Mouse (Mus musculus): ENCODE measurements at regions not wholly inside any gene's neighbourhood (a gene's known extent, or its start where the extent isn't known, plus 50 kb on each side); places are given as distances from the start of the nearest gene placed in this dataset.

DNA sequence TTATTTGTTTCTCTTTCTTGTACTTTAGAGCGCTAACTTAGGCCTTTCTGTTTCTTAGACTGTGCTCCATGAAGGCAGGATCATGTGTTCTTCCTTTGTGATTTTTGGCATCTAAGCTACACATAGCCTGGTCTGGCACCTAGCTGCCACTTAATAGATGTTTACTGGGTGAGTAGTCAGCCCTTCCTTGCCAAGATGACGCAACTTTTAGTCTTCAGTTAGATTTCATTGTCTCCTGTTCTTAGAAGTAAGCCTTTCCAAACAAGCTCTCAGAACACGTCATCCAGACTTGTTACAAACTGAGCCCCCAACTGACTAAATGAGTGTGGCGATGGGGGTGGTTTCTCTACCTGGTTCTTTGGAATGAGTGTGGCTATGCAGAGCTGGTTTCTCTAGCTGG, 85.4 kb upstream of the Rapgef5 start:
- no peak for DNase-seq (ENCODE audit: low spot score)

DNA sequence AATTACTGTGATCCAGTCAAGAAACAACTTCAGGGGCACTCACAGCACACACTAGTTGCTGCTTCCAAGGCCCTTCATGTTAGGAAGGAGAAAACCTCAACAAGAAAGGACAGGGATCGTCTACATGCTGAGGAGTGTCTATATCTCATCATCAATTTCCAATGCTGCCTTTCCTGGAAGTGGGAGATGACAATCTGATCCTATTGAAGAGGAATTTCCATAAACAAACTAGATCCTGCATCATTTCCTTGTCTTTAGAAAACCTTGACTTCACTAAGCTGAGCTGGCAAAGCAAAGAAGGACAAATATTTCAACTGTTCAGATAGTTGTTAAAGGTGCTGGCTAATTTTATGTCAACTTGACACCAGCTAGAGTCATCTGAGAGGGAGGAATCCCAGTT, 83.5 kb upstream of the Rapgef5 start:
- no peak for DNase-seq (ENCODE audit: low spot score)

DNA sequence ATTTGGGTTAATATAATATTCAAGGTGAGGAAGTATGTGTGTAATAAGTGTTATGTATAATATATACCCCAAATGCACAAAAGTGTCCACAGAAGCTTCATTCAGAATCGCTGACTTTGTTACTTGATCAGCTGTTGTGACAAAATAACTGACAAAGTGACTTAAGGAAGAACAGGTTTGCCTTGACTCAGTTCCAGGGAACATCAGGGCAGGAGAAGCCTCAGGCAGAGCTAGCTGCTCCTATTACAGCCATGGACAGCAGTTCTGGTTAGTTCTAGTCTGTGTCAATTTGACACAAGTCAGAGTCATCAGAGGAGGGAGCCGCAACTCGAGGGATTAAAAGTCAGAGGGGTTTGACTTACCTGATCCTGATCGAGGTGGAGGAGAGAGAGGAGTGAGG, 79.3 kb upstream of the Rapgef5 start:
- DNase-seq (ENCODE audit: low spot score) = no peak

DNA sequence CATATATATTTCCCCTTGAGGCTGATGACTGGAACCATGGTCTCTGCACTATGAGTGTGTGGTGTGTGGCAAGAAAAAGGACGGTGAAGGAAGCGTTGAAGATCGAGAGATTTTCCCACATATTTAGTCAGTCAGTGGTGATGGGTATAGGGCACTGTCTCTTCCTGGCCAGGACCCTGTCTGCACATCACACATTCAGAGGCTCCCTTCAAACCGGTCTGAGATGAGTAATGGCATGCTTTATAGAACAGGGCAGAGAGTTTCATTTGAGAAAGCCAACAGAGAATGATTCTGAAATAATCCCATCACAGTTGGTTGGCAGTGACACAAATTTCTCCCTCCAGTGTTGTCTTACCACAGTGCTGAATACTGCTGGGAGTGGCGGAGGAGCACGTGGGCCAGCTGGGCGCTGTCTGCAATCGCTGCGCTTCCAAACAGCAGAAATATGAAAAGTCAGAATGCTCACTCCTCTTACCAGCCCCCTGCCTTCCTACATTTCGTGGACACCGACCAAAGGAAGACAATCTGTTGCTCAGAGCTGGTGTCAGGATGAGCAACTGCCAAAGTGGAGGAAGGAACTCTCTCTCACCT, 77.2 kb upstream of the Rapgef5 start:
- DNase-seq (ENCODE audit: low spot score) = no peak

DNA sequence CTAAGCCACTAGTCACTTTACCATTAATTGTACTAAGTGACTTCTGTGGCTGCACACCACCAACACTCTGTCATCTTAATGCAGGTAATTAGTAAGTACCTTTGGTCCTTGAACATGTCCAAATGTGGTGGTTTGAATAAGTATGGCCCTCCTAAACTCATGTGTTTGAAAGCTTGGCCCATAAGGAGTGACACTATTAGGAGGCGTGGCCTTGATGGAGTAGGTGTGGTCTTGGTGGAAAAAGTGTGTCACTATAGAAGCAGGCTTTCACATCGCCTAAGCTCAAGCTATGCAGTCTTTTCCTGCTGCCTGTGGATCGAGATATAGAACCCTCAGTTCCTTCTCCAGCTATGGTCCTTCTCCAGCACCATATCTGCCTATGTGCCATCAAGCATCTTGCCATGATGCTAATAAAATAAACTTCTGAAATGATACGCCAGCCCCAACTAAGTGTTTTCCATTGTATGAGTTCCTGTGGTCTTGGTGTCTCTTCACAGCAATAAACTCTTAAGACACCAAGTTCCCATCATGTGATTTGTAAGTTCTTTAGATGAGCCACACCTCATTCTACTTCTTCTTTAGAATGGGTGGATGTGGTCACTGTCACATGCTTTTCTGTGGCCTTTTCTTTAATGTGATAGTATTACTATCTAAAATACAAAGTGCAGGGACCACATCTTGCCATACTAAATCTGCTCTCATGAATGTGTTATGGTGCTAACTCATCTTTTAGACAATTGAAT, 71.9 kb upstream of the Rapgef5 start:
- DNase-seq (ENCODE audit: low spot score) = no peak

DNA sequence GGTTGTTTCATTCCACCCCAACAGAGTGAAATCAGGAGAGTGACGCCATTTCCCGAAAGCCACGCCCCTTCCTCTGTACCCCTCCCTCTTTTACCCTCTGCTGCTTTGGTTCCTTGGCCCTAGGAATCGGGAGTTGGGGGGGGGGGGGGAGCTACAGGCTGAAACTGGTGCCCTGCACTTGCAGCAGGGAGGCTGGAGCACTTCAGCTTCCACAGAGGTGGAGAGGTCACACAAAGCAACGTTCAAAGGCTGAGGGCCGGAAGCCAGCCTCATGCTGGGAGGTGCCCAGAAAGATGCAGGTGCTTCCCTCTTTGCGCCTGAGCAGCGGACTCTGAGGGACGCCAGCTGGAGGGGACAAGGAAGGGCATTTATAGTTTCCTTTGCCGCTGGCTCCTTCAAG, 69.1 kb upstream of the Rapgef5 start:
- no peak for DNase-seq (ENCODE audit: low spot score)

DNA sequence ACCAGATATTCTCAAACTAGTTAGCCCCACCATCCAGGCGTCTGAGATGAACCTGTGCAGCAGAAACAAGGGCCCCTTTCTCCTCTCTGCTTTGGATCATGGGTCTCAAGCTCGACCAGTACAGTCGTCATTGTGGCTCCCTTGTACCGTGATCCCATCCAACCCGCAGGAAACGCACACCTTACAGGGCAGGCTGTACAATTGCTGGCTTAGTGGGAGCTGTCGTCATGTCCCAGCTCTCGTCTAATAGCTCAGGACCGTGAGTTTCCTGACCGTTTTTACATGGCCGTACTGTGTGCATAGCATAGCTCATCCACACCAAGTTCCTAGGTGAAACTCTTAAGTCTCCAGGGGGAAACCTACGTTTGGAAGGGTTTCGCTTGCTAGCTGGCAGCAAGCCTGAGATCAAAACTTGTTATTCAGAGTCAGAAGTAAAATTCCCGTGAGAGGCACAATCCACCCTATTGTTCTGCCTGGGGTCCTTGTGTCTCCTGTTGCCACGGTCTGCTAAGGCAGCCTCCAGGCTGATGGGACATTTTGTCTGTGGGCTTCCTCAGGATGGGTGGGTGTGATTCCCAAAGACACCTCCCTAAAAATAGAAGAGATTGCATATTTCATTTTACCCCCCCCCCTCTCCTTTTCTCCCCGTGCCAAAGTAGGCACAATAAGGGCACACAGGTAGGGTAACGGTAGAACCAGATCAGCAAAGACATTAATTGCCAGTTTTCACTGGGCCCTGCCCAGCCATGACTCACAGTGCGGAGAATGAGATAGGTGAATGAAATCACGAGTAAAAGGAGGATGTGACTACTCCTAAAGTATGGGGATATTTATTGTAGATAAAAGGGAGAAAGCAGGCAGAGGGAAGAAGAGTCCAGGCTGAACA, 68.2 kb upstream of the Rapgef5 start:
- DNase-seq (ENCODE audit: low spot score) = no peak

DNA sequence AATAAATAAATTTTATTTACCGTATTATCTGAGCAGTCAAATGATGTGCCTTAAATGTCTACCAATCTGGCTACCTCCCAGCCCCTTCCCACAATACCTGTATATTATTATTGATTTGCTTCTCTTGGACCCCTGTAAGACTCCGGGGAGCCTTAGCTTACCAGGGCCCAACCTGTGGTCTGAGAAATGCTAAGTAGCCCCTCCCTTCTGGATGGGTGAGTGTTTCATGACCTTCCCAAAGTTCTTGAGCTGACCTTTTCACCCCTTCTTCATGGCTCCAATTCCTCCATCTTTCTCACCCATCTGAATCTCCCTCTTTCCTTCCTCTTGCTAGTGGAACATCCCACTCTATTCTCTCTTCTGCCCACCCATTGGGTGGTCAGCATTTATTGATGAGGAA, 67.2 kb upstream of the Rapgef5 start:
- no peak for DNase-seq (ENCODE audit: low spot score)

DNA sequence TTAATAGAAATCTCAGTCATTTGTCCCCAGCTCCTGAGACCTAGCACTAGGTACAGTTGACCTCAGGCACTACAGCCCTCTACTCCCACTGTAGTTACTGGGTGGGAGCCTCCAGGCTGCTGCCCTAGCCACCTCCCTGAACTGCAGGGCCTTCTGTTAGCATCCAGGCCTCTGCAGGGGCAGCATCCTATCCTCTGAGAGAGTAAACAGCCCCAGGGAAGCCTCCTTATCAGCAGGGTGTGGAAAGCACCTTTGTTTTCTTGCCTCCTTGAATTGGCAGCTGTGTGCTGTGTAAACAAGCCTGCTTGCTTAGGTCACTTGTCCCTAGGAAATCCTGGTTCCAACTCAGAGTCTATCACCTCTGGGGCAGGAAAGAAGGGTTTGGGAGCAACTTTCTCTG, 66.2 kb upstream of the Rapgef5 start:
- DNase-seq (ENCODE audit: low spot score) = no peak

DNA sequence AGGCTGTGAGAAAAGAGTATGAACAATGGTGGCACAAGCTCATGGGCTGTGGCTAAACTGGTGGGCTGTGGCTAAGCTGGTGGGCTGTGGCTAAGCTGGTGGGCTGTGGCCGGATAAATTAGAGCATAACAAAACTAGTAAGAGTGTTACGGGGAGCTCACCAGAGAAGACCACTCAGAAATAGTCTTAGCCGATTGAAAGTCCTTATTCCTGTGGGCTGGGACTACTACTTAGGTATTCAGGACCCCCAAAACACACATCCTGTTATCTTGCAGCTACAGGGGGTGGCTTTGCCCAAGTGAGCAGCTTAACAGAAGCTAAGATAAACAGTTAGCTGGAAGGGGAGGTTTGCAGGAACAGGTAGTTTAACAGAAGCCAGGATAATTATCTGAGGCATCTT, 65.4 kb upstream of the Rapgef5 start:
- DNase-seq (ENCODE audit: low spot score) = no peak

DNA sequence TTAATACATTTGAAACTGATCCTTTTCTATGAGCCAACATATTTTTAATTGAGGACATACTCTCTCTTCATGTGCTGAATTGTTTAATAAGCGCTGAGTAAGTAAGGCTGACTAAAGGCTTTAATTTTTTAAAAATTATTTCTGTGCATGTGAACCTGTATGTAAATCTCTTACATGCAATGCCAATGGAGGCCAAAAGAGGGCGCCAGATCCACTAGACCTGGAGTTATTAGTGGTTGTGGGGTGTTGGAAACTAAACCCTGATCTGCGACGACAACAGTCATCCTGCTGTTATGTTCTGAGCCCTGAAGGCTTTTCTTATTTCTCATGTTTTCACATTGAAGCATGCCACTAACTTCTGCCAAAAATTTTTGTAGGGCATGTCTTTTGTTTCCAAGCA, 64.8 kb upstream of the Rapgef5 start:
- DNase-seq (ENCODE audit: low spot score) = peak; percentile 9

DNA sequence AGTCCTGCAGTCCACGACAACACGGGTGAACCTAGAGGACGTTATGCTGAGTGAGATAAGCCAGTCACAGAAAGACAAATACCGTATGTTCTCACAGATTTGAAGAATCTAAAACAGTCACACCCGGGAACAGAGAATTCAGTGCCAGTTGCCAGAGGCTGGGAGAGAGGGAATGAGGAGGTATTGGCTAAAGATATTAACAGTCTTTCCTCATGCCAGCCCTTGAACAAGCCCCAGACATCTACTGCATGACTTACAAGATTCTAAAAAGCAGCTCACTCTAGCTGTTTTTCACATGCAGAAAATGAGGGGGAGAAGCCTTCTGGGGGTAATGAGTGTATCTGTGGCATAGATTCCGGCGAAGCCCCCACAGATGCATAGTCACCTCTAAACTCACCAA, 60.5 kb upstream of the Rapgef5 start:
- DNase-seq (ENCODE audit: low spot score) = no peak

DNA sequence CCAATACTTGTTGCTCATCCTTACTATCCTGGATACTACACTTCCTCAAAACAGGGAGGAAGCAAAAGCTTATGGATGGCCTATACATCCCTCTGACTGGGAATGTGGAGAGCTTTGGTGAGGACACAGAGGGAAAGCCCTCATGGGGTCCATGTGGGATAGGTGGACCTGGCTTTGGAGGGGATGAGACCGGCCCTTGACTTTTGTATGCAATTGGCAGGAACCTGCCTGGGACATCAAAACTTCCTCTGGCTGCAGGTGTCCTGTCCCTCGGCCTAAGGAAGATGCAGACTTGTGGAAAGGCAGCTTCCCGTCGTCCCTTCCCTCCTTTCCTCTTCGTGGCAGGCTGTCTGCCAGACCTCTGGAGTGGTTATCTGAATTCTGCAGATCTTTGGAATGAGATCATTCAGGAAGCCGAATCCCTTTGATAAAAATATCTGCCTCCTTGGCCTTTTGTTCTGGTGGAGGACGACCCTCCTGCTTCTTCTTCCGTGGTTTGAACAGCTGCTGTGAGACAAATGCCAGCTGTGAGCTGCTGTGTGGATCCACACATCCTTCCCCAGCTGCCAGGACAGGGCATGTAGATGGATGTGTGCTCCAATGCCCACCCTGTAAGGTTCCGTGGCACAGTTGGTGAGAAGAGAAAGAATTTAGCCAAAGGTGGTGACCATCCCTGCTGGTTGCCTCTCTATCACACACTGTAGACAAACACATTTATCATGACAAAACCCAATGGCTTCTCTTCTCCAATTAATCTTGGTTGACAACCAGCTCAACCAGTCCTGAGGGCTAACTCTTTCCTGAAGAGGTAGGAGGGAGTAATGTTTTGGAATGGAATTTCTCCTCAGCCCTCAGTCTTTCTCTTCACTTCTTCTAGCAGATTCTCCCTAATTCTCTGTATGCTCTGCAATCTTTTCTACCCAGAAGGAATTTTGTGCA, 57.9 kb upstream of the Rapgef5 start:
- no peak for DNase-seq (ENCODE audit: low spot score)

DNA sequence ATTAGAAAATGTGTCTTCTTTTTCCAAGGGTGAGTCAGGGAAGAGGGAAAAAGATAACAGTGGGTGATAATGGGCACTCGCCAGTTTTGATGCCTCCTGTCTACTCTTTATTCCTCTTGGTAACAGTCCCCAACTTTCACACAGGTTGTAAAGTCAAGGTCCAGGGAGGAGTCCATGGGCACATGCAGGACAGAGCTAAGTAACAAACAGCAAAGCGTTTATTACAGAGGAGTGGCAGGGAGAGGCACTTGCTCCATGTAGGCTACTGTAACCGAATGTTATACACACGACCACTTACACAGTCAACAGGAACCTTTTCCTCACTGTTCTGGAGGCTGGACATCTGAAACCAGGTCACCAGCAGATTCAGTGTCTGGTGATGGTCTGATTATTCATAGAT, 56.7 kb upstream of the Rapgef5 start:
- DNase-seq (ENCODE audit: low spot score) = no peak

DNA sequence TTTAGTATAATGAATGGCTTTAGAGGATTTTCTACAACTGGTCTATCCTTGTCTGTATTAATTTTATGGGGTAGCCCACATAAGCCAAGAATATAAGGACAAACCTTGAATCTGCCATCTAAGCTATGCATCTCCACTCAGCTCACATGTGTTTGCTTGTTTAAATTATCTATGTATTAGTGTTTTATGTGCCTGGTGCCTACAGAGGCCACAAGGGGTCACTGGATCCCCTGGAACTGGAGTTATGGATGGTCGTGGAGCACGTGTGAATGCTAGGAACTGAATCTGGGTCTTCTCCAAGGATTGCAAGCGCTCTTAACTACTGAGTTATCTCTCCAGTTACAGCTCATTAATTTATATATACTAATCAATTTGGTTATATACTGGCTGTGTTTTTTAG, 51.1 kb upstream of the Rapgef5 start:
- DNase-seq (ENCODE audit: low spot score) = no peak

DNA sequence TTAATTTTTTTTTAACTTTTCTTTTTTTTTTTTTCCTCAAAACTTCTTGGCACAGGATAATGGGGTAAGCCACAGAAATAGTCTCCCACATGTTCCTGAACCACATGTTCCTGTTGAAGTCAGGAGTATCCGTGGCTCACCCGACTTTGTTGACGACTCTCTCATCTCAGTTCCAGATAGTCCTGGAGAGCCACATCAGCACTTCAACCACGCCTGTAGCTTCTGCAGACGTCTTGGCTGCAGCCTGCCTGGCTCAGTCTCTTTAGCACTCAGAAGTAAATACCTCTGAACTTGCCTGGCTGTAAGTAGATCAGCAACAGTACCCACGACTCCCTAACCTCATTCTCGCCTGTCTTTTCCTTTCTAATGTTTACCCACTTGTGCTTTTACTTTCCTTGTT, 50.3 kb upstream of the Rapgef5 start:
- DNase-seq (ENCODE audit: low spot score) = no peak

Measured in c-Kit-positive CD71-positive TER-119-positive erythroid progenitor cells, embryonic 14.5 days (primary cell).